Mouse (Mus musculus): ENCODE data around the gene Cfap45. TPM values are rescaled to one million over a fixed set of nuclear protein-coding genes. Genes with fewer than 3 reads are reported as not detected.

Cfap45 gene
- polyA plus RNA-seq, 1 experiment from 2014 or later, result 1.1 TPM

GRCm38 (mm10) chr1:172482518-172483360 is 37.9 kb upstream of the Cfap45 start:
- peak overlapping the region; percentile 74 for H3K4me3 ChIP-seq (ENCODE audit: low read depth, low read length)

GRCm38 (mm10) chr1:172483361-172483660 is 37.3 kb upstream of the Cfap45 start:
- Histone ChIP-seq H3K4me2 (peak overlapping the region; percentile 81), H3K9ac (ENCODE audit: low read length) (peak overlapping the region; percentile 83), H3K36me3 (ENCODE audit: control insufficient read depth, insufficient read depth, low read length) (peaks cover 5% of the 10 kb centered on the region; the same call in 1 of the 2 replicates), H3K27me3 (ENCODE audit: control insufficient read depth, insufficient read depth, low read length) (no peaks in the 10 kb centered on the region), H3K4me3 (ENCODE audit: low read depth, low read length) (peak overlapping the region; percentile 74), H3K27ac (ENCODE audit: low read depth, low read length) (no peak overlapping the region), H3K4me1 (ENCODE audit: control insufficient read depth, insufficient read depth, low read length) (peaks cover 52% of the 10 kb centered on the region), H3K9me3 (ENCODE audit: control insufficient read depth, low read length) (no peaks in the 10 kb centered on the region)
- WGBS, result 6% methylated on average over 4 of the region's 4 CpGs
- no peak for ATAC-seq (ENCODE audit: low FRiP score)
- no peak for DNase-seq (ENCODE audit: low spot score, missing footprints)

More at GRCm38 (mm10) chr1:172482518-172483360, 37.9 kb upstream of the Cfap45 start:
- peak; percentile 9; the same call in 1 of the 2 replicates for ATAC-seq (ENCODE audit: low FRiP score)
- H3K27me3 ChIP-seq (ENCODE audit: control insufficient read depth, insufficient read depth, low read length), result no peaks in the 10 kb centered on the region
- peak; percentile 91 for DNase-seq (ENCODE audit: low spot score, missing footprints)
- H3K4me1 ChIP-seq (ENCODE audit: control insufficient read depth, insufficient read depth, low read length), result peaks cover 52% of the 10 kb centered on the region
- no peaks in the 10 kb centered on the region for H3K9me3 ChIP-seq (ENCODE audit: control insufficient read depth, low read length)
- H3K9ac ChIP-seq (ENCODE audit: low read length), result peak overlapping the region; percentile 83
- peak overlapping the region; percentile 81 for H3K4me2 ChIP-seq
- peak overlapping the region; percentile 48; the same call in 1 of the 2 replicates for H3K27ac ChIP-seq (ENCODE audit: low read depth, low read length)
- peaks cover 5% of the 10 kb centered on the region; the same call in 1 of the 2 replicates for H3K36me3 ChIP-seq (ENCODE audit: control insufficient read depth, insufficient read depth, low read length)
- WGBS, result 1% methylated on average over 12 of the region's 12 CpGs

- DNase-seq (ENCODE audit: low spot score, missing footprints) (peak; percentile 87), ATAC-seq (ENCODE audit: low FRiP score) (no peak)
- H3K36me3 ChIP-seq (ENCODE audit: control insufficient read depth, insufficient read depth, low read length), result peaks cover 7% of the 10 kb centered on the region
- H3K4me1 ChIP-seq (ENCODE audit: control insufficient read depth, insufficient read depth, low read length), result peaks cover 55% of the 10 kb centered on the region
- 0 out of 2 replicates have a peak overlapping the region, but pooled peaks have one; percentile 4 for H3K27ac ChIP-seq (ENCODE audit: low read depth, low read length)
- no peaks in the 10 kb centered on the region for H3K27me3 ChIP-seq (ENCODE audit: control insufficient read depth, insufficient read depth, low read length)
- peak overlapping the region; percentile 81 for H3K4me2 ChIP-seq
- H3K9ac ChIP-seq (ENCODE audit: low read length), result peak overlapping the region; percentile 48; the same call in 1 of the 2 replicates
- whole genome bisulfite sequencing, result 26% methylated on average over 11 of the region's 11 CpGs
- H3K9me3 ChIP-seq (ENCODE audit: control insufficient read depth, low read length), result no peaks in the 10 kb centered on the region
- H3K4me3 ChIP-seq (ENCODE audit: low read depth, low read length), result peak overlapping the region; percentile 74
These were observed 36.4 kb upstream of the Cfap45 start for GRCm38 (mm10) chr1:172484236-172484635.

GRCm38 (mm10) chr1:172484671-172485070 is 35.9 kb upstream of the Cfap45 start:
- H3K9me3 ChIP-seq (ENCODE audit: control insufficient read depth, low read length), result no peaks in the 10 kb centered on the region
- ATAC-seq (ENCODE audit: low FRiP score) (no peak), DNase-seq (ENCODE audit: low spot score, missing footprints) (peak; percentile 82)
- 36% methylated on average over 13 of the region's 13 CpGs for WGBS
- peak overlapping the region; percentile 48; the same call in 1 of the 2 replicates for H3K9ac ChIP-seq (ENCODE audit: low read length)
- H3K4me2 ChIP-seq, result peak overlapping the region; percentile 81
- H3K4me3 ChIP-seq (ENCODE audit: low read depth, low read length), result peak overlapping the region; percentile 74
- peaks cover 10% of the 10 kb centered on the region for H3K36me3 ChIP-seq (ENCODE audit: control insufficient read depth, insufficient read depth, low read length)
- H3K4me1 ChIP-seq (ENCODE audit: control insufficient read depth, insufficient read depth, low read length), result peaks cover 55% of the 10 kb centered on the region
- H3K27me3 ChIP-seq (ENCODE audit: control insufficient read depth, insufficient read depth, low read length), result no peaks in the 10 kb centered on the region
- peak overlapping the region; percentile 4; the same call in 1 of the 2 replicates for H3K27ac ChIP-seq (ENCODE audit: low read depth, low read length)

- 0 out of 2 replicates have a peak, but pooled peaks have one; percentile 0 for ATAC-seq (ENCODE audit: low FRiP score)
- WGBS, result 24% methylated on average over 6 of the region's 6 CpGs
- DNase-seq (ENCODE audit: low spot score, missing footprints), result peak; percentile 87
These were observed 34.8 kb upstream of the Cfap45 start for GRCm38 (mm10) chr1:172485821-172486220.

GRCm38 (mm10) chr1:172486236-172486635 is 34.4 kb upstream of the Cfap45 start:
- peak overlapping the region; percentile 58 for H3K9ac ChIP-seq (ENCODE audit: low read length)
- ATAC-seq (ENCODE audit: low FRiP score) (peak; percentile 57), DNase-seq (ENCODE audit: low spot score, missing footprints) (peak; percentile 92)
- H3K27me3 ChIP-seq (ENCODE audit: control insufficient read depth, insufficient read depth, low read length), result no peaks in the 10 kb centered on the region
- H3K4me2 ChIP-seq, result peak overlapping the region; percentile 81
- no peaks in the 10 kb centered on the region for H3K9me3 ChIP-seq (ENCODE audit: control insufficient read depth, low read length)
- H3K36me3 ChIP-seq (ENCODE audit: control insufficient read depth, insufficient read depth, low read length), result peaks cover 10% of the 10 kb centered on the region
- H3K4me3 ChIP-seq (ENCODE audit: low read depth, low read length), result peak overlapping the region; percentile 22
- peak overlapping the region; percentile 74 for H3K27ac ChIP-seq (ENCODE audit: low read depth, low read length)
- 3% methylated on average over 4 of the region's 4 CpGs for WGBS
- H3K4me1 ChIP-seq (ENCODE audit: control insufficient read depth, insufficient read depth, low read length), result peaks cover 61% of the 10 kb centered on the region

More at GRCm38 (mm10) chr1:172485821-172486220, 34.8 kb upstream of the Cfap45 start:
- no peaks in the 10 kb centered on the region for H3K9me3 ChIP-seq (ENCODE audit: control insufficient read depth, low read length)
- H3K36me3 ChIP-seq (ENCODE audit: control insufficient read depth, insufficient read depth, low read length), result peaks cover 10% of the 10 kb centered on the region
- peak overlapping the region; percentile 58 for H3K9ac ChIP-seq (ENCODE audit: low read length)
- H3K4me3 ChIP-seq (ENCODE audit: low read depth, low read length), result peak overlapping the region; percentile 22
- H3K4me2 ChIP-seq, result peak overlapping the region; percentile 81
- peaks cover 61% of the 10 kb centered on the region for H3K4me1 ChIP-seq (ENCODE audit: control insufficient read depth, insufficient read depth, low read length)
- peak overlapping the region; percentile 74 for H3K27ac ChIP-seq (ENCODE audit: low read depth, low read length)
- H3K27me3 ChIP-seq (ENCODE audit: control insufficient read depth, insufficient read depth, low read length), result no peaks in the 10 kb centered on the region

GRCm38 (mm10) chr1:172486651-172487050 is 34.0 kb upstream of the Cfap45 start:
- H3K27ac ChIP-seq (ENCODE audit: low read depth, low read length), result peak overlapping the region; percentile 67
- H3K9ac ChIP-seq (ENCODE audit: low read length), result peak overlapping the region; percentile 58
- peaks cover 10% of the 10 kb centered on the region for H3K36me3 ChIP-seq (ENCODE audit: control insufficient read depth, insufficient read depth, low read length)
- peak overlapping the region; percentile 81 for H3K4me2 ChIP-seq
- no peaks in the 10 kb centered on the region for H3K27me3 ChIP-seq (ENCODE audit: control insufficient read depth, insufficient read depth, low read length)
- ATAC-seq (ENCODE audit: low FRiP score) (no peak), DNase-seq (ENCODE audit: low spot score, missing footprints) (peak; percentile 94)
- no peaks in the 10 kb centered on the region for H3K9me3 ChIP-seq (ENCODE audit: control insufficient read depth, low read length)
- H3K4me1 ChIP-seq (ENCODE audit: control insufficient read depth, insufficient read depth, low read length), result peaks cover 58% of the 10 kb centered on the region
- 24% methylated on average over 5 of the region's 5 CpGs for WGBS
- peak overlapping the region; percentile 22 for H3K4me3 ChIP-seq (ENCODE audit: low read depth, low read length)

- DNase-seq (ENCODE audit: low spot score, missing footprints), result no peak
- peaks cover 58% of the 10 kb centered on the region for H3K4me1 ChIP-seq (ENCODE audit: control insufficient read depth, insufficient read depth, low read length)
- H3K9ac ChIP-seq (ENCODE audit: low read length), result no peak overlapping the region
- H3K27ac ChIP-seq (ENCODE audit: low read depth, low read length), result no peak overlapping the region
- ATAC-seq (ENCODE audit: low FRiP score), result no peak
- no peak overlapping the region for H3K4me2 ChIP-seq
- peaks cover 16% of the 10 kb centered on the region for H3K36me3 ChIP-seq (ENCODE audit: control insufficient read depth, insufficient read depth, low read length)
- no peaks in the 10 kb centered on the region for H3K9me3 ChIP-seq (ENCODE audit: control insufficient read depth, low read length)
- no peaks in the 10 kb centered on the region for H3K27me3 ChIP-seq (ENCODE audit: control insufficient read depth, insufficient read depth, low read length)
- H3K4me3 ChIP-seq (ENCODE audit: low read depth, low read length), result no peak overlapping the region
- 77% methylated on average over 4 of the region's 4 CpGs for WGBS
These were observed 32.7 kb upstream of the Cfap45 start for GRCm38 (mm10) chr1:172487859-172488258.

- H3K36me3 ChIP-seq (ENCODE audit: control insufficient read depth, insufficient read depth, low read length), result peaks cover 19% of the 10 kb centered on the region
- H3K9me3 ChIP-seq (ENCODE audit: control insufficient read depth, low read length), result no peaks in the 10 kb centered on the region
- peaks cover 48% of the 10 kb centered on the region for H3K4me1 ChIP-seq (ENCODE audit: control insufficient read depth, insufficient read depth, low read length)
- ATAC-seq (ENCODE audit: low FRiP score) (no peak), DNase-seq (ENCODE audit: low spot score, missing footprints) (peak; percentile 67)
- H3K27ac ChIP-seq (ENCODE audit: low read depth, low read length), result no peak overlapping the region
- H3K9ac ChIP-seq (ENCODE audit: low read length), result no peak overlapping the region
- H3K27me3 ChIP-seq (ENCODE audit: control insufficient read depth, insufficient read depth, low read length), result no peaks in the 10 kb centered on the region
- H3K4me3 ChIP-seq (ENCODE audit: low read depth, low read length), result no peak overlapping the region
- WGBS, result 75% methylated on average over 7 of the region's 7 CpGs
- H3K4me2 ChIP-seq, result no peak overlapping the region
These were observed 31.8 kb upstream of the Cfap45 start for GRCm38 (mm10) chr1:172488831-172489230.
